Mouse (Mus musculus): ENCODE results near the gene Lat2. TPM values are rescaled to one million over a fixed set of nuclear protein-coding genes. Genes with fewer than 3 reads are reported as not detected.

Gene Lat2
- 7.0 TPM for polyA plus RNA-seq (2017; shearing (Covaris generic))

DNA sequence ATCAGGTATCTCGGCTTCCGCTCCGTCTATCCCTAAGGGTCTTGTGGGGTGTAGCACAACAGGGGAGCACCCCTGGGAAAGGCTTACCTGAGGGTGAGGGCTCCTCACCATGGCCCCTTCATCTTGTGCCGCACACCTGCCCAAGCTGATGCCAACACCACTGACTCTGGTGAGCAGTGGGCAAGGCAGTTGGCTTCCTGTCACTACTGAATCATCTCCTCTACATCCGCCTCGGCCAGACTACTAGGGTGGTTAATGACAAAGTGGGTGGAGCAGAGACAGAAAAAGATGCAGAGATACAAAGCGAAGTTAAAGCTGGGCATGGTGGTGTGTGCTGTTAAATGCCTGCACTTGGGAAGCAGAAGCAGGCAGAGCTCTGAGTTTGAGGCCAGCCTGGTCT is at the start of gene Lat2:
Gene Lat2, minus strand, starts transcription at position 224 of the 400 bp plus-strand sequence.

DNA sequence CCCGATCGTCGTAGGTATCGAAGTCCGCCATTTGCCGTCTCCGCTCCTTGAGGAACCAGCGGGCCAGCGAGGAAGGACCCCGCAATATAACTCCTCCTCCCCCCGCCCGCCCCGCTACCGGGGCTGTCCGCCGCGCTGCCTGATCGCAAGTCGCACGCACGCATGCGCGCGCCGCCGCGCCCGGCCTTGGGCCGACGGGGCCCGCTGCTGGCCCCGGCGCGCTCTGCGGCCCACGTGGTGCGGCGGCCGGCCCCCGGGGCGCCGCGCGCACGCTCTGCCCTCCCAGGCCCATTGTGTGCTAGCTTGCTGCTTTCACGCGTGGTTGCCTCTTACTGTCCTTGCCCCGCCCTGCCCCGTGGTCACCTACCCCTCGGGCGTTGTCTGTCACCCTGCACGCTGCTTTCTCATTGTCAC is 24.5 kb upstream of the Lat2 start, which contains the start of gene Eif4h:
Gene Eif4h, minus strand, starts transcription at position 222 of the 414 bp plus-strand sequence.

GRCm38 (mm10) chr5:134581146-134581545 is 33.7 kb downstream of the Lat2 start, which contains the start of gene Rfc2:
Rfc2 (plus strand) TSS chr5:134581366.

GRCm38 (mm10) chr5:134560071-134560449 is 54.8 kb downstream of the Lat2 start, which contains the start of gene Syna:
Syna (minus strand) TSS chr5:134560171.

DNA sequence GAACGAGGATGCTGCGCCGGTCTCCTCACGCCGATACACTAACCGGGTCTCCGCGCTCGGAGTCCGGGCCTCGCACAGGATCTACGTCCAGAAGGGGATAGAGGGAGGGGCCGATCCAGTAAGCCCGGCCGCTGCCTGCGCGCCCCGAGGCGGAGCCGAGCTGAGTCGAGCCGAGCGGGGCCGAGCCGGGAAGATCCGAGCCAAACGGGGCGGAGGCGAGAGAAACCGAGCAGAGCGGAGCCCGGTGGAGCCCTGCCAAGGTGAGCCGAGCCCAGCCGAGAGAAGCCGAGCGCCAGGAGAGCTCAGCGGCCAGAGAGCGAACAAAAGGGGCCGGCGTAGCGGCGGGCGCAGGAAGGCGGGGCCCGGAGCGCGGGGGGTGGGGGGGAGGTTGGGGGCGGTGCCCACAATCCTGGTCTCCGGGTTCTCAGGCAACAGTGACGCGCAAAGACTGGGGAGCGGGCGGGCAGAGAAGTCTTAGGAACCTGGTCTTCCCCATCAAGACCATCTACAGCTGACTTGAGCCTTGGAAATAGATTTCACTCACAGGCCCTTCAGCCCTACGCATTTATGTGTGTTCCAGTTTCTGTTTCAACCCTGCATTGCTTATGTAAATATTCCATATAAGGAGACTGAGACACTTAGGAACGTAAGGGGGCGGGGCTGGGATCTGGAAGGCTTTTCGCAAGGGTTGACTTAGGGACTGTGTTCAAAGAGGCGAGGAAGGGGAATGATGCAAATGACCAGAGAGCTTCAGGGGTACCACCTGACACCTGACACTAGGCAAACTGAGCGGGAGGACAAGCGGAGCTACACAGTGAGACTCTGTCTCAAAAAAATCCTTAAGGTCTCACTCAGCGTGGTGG is 62.5 kb downstream of the Lat2 start, which contains the start of gene Clip2:
Gene Clip2, minus strand, starts transcription at position 325 of the 863 bp plus-strand sequence.

Other genes with a start within 250 kb of the Lat2 start
- 10.8 TPM for gene Gtf2ird1, start 158.3 kb downstream of the Lat2 start, polyA plus RNA-seq (2017; shearing (Covaris generic))
- gene Clip2, start 62.6 kb downstream of the Lat2 start, polyA plus RNA-seq (2017; shearing (Covaris generic)): 2.5 TPM
- not detected for gene Syna, start 54.9 kb downstream of the Lat2 start, polyA plus RNA-seq (2017; shearing (Covaris generic))
- gene Rfc2, start 33.7 kb downstream of the Lat2 start, polyA plus RNA-seq (2017; shearing (Covaris generic)): 211 TPM
- 313 TPM for gene Eif4h, start 24.5 kb upstream of the Lat2 start, polyA plus RNA-seq (2017; shearing (Covaris generic))
- gene Limk1, start 73.6 kb upstream of the Lat2 start, polyA plus RNA-seq (2017; shearing (Covaris generic)): 15.2 TPM
- gene Eln, start 132.3 kb upstream of the Lat2 start, polyA plus RNA-seq (2017; shearing (Covaris generic)): not detected

Measured in inflammation-experienced regulatory T-cells, adult 16 weeks (primary cell).